Mouse (Mus musculus) T-helper 17 cell (primary cell): Measurements from ENCODE around the gene Gpr18.

ENCODE experiments used
- in situ Hi-C, 2 experiments: fragments of 300-600 bp; cut with MboI, MseI; formaldehyde crosslinking; loops; 1 replicate in 1 of 2; 2 replicates in 1 of 2; pipeline ENCODE4 v1.15.1; 2025; ENCODE audit warnings: high pct_unique_total_duplicates in 2 of 2

Gpr18 gene

DNA sequence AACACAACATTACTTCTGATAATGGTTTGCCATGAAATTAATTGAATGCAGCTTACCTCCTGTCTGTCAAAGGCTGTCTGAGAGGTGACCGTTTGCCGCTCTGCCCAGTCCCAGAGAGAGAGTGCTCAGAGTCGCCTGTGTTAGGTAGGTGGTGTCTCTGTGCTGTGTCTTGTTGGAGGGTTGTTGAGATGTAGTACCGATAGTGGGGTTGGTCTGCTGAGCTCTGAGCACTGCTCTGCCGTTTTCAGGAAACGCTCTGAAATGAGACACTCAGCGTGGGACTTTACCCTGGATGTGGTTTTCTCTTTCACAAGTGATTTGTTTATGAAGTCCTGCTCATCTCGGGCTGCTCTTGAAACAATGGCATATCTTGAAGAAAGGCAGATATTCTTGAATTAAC lies at the start of gene Gpr18:
Gene Gpr18 (minus strand): TSS at position 161 of the 400 bp plus-strand sequence.
- in situ Hi-C loops = loop anchor here in 1 of 2 experiments (10.0 kb wide), 1 partner anchor 1081 kb away; no protein-coding TSS in a partner anchor

- in situ Hi-C loops = loop anchor here (5.0 kb wide), 1 partner anchor 87 kb away; no protein-coding TSS in a partner anchor
These were observed 49.4 kb upstream of the Gpr18 start, which contains the start of gene Gpr183 for GRCm38 (mm10) chr14:121964990-121965389. Gene Gpr183, minus strand, starts transcription at chr14:121965195.

- in situ Hi-C loops = no loop called here
These were observed 48.4 kb upstream of the Gpr18 start for GRCm38 (mm10) chr14:121963942-121964335.

- in situ Hi-C loops = no loop called here
These were observed 47.8 kb upstream of the Gpr18 start for GRCm38 (mm10) chr14:121963251-121963941.

DNA sequence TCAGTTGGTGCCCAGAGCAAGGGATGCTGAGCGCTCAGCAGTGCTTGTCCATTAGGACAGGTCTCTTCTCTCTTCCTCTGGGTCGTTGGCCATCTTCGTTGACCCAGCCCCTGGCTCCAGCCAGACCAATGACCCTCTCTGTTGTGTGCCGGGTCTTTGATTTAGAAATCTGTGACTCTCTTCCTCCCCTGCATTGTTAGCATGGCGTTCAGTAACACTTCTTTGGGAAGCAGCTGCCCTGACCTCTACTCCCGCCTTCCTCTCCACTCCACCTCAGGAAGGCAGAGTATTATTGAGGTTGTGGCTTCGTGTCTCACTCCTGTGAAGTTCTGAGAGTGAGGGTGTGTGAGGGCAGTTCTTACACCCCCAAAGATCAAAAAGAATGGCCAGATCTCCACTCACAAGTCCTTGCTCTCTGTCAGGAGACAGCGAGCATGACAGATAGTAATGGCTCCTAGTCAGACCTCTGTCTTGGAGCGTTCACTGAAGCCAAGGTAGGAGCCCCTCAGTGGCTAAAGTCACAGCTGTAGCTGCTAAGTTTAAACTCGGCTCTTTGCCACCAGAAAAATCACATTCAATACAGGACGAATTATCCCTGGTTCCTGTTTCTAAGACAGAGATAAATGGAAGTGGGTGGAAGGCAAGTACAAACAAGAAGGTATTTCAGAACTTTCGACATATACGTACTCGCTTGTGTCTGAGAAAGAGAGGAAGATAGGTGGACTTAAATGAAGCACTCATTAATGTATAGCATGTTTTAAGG lies 46.7 kb upstream of the Gpr18 start:
- in situ Hi-C loops = no loop called here

DNA sequence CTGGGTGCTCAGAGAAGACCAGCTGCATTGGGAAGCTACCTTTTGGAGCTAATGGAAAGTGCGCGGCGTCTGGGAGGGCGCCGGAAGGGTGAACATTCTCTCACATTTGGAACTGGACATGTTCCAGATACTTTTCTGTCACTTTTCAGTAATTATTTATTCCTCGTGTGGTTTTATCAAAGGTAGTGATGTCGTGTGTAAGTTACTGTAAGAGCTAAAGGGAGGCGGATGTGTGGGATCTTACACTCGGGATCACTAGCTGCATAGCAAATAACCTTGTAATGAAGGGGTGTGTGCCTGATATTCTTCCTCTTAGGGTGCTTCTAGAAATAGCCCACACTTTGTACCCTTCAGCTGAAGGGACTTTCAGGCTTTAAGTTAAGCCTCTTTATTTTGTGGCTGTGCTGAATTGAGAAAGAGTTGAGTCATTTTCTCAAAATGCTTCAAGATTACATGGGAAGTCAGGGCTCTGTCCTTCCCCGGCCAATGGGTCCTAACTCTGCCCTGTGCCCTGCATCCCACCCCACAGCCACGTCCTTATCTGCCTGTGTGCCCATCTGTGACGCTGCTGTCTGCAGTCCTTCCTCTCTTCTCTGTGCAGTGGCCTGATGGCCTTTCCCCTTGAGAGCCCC lies 46.0 kb upstream of the Gpr18 start:
- in situ Hi-C loops = no loop called here

DNA sequence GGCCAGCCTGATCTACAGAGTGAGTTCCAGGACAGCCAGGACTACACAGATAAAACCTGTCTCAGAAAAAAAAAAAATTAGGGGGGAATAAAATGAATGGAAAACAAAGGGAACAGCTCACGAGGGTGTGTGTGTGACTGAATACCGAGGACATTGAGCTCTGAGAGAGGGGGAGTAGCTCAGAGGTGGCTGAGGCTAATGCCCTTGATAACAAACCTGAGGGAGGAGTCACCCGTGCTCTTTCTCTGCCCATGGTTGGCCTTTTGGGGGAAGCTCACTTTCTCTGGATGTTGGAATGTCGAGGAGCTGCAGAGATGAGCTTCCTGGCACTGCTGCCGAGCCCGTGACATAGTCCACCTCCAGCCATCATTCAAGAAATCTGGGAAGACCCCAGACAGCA lies 45.4 kb upstream of the Gpr18 start:
- in situ Hi-C loops = no loop called here

GRCm38 (mm10) chr14:121960531-121960930 lies 45.0 kb upstream of the Gpr18 start:
- in situ Hi-C loops = no loop called here

GRCm38 (mm10) chr14:121960031-121960430 lies 44.5 kb upstream of the Gpr18 start:
- in situ Hi-C loops = no loop called here

- in situ Hi-C loops = loop anchor here in 1 of 2 experiments (5.0 kb wide), 1 partner anchor 53 kb away; no protein-coding TSS in a partner anchor
These were observed 44.0 kb upstream of the Gpr18 start for GRCm38 (mm10) chr14:121959538-121959980.

- in situ Hi-C loops = loop anchor here in 1 of 2 experiments (5.0 kb wide), 1 partner anchor 53 kb away; no protein-coding TSS in a partner anchor
These were observed 43.4 kb upstream of the Gpr18 start for GRCm38 (mm10) chr14:121958751-121959537.

DNA sequence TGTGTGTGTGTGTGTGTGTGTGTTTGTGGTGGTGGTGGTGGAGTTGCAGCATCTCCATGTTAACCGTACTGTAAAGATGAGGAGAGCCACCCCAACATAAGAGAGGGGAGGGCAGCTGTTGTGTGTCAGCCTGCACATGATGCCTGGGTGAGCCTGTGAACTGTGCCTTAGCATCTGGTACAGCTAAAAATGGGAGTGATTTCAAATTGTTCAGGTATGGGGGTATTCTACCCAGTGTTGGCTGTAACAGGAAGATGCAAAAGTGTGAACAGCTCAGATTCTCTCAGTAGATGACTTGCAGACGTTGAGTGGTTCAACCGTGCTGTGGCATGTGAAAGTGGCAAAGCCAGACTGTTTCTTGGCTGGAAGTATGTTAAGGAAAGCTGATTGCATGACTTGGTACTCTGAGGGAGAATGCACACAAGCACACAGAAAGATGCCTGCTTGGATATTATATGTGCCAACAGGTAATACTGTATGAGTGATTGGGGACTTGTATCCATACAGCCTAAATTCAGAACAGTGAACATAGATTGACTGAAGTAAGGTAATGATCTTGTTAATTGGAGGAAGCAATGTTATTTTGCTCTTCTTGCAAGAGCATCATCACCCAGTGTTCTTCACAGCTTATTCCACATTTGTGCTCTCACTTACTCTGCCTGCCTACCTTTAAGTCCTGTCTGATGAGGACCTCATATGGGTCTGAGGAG lies 42.6 kb upstream of the Gpr18 start:
- in situ Hi-C loops = loop anchor here in 1 of 2 experiments (5.0 kb wide), 1 partner anchor 54 kb away; no protein-coding TSS in a partner anchor

DNA sequence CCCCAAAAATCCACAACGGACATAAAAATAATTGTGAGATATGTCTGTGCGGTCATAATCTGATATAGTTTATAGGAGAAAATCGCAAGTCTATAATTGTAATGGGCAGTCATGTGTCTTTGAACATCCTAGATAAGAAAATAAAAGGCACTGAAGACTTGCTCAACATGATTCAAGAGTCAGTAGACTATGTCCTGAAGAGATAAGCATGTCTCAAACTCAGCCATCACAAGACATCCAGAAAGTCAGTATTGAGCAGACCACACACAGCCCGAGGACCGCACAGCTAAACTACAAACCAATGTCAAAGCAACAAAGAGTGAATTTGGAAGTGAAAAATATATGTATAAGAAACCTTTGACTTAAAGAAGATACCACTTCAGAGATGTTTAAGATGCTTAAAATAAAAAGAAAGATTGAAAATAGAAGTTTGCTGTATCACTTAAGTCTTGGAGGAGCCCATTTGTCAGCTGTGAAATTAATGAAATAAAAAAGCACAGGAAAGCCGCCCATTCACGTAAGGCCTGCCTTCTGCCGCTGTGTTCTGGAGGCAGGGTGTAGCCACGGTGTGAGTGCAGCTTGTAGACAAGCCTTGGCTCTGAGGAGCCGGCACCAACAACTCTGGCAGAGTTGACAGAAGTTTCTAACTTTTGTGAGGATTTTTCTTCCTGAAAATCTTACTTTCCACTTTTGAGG lies 41.7 kb upstream of the Gpr18 start:
- in situ Hi-C loops = loop anchor here in 1 of 2 experiments (5.0 kb wide), 1 partner anchor 55 kb away; no protein-coding TSS in a partner anchor

GRCm38 (mm10) chr14:121956291-121956690 lies 40.7 kb upstream of the Gpr18 start:
- in situ Hi-C loops = loop anchor here in 1 of 2 experiments (5.0 kb wide), 1 partner anchor 56 kb away; no protein-coding TSS in a partner anchor

DNA sequence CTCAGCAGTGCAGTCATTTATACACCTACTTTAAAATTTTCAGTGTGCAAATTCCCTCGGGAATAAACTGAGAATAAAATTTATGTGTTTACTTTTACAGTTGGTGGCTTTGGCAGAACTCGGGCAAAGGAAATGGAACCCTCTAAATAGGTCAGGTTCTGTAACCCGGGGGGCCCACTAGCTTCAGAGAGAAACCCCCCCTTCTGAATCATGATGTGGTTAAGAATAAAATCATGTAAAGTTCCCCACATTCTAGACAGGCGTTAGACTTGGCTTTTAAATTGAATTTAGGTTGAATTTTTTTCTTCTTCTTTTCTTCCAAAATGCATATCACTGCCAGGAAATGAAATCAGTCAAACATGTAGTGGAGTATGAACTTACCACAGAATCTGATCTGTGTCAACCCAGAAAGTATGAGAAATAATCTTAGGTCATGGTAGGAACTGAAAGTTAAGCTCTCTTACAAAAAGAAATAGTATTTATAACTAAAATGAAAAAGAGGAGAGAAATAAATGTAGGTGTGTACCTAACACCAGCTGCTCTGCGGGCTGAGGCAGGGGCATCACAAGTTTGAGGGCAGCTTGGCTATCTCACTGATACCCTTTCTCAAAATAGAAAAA lies 39.7 kb upstream of the Gpr18 start:
- in situ Hi-C loops = loop anchor here in 1 of 2 experiments (5.0 kb wide), 1 partner anchor 57 kb away; no protein-coding TSS in a partner anchor

- in situ Hi-C loops = loop anchor here in 1 of 2 experiments (5.0 kb wide), 1 partner anchor 58 kb away; no protein-coding TSS in a partner anchor
These were observed 39.0 kb upstream of the Gpr18 start for GRCm38 (mm10) chr14:121954608-121955007.

- in situ Hi-C loops = no loop called here
These were observed 38.5 kb upstream of the Gpr18 start for GRCm38 (mm10) chr14:121954129-121954528.

GRCm38 (mm10) chr14:121952046-121952400 lies 36.4 kb upstream of the Gpr18 start:
- in situ Hi-C loops = no loop called here
